ENCODE assay signal across 8 mouse cellular contexts in genomic region chr4:154986096-154986495, GRCm38 (mm10). TPM values are rescaled to one million over a fixed set of nuclear protein-coding genes. Genes with fewer than 3 reads are reported as not detected.
DNase-seq lines count a peak whose midpoint lies in the region; ATAC-seq and TF ChIP-seq lines count a peak whose summit lies in the region.

No protein-coding gene starts in this region.

- no peak for TF ChIP-seq POLR2A in embryonic fibroblast, embryonic 13.5 days (IDR thresholded peaks at IDR 0.05; ENCODE audit: low read depth, low read length)

- peak; percentile 38; the same call in 1 of the 2 replicates for TF ChIP-seq CTCF in embryonic fibroblast, embryonic 13.5 days (IDR thresholded peaks at IDR 0.05; ENCODE audit: borderline replicate concordance, insufficient read depth, low read length)

- no peaks in the 10 kb centered on the region for H3K4me1 ChIP-seq in embryonic fibroblast, embryonic 13.5 days (ENCODE audit: control insufficient read depth, insufficient read depth, low read length)
- peaks cover 6% of the 10 kb centered on the region for H3K4me1 ChIP-seq in heart, embryonic 11.5 days (ENCODE audit: control insufficient read depth, insufficient read depth, low read length)
- H3K4me1 ChIP-seq in kidney, embryonic 15.5 days: peaks cover 24% of the 10 kb centered on the region
- H3K4me1 ChIP-seq in neural tube, embryonic 11.5 days (ENCODE audit: control insufficient read depth, insufficient read depth, low read length): peaks cover 7% of the 10 kb centered on the region; the same call in 1 of the 2 replicates
- 0 out of 2 replicates have a peak, but pooled peaks cover 6% of the 10 kb centered on the region for H3K4me1 ChIP-seq in stomach, embryonic 16.5 days (ENCODE audit: control insufficient read depth, insufficient read depth, low read length)

- peaks cover 2% of the 10 kb centered on the region for H3K36me3 ChIP-seq in heart, embryonic 11.5 days (ENCODE audit: control insufficient read depth, insufficient read depth, low read length)
- peaks cover 3% of the 10 kb centered on the region for H3K36me3 ChIP-seq in kidney, embryonic 15.5 days
- peaks cover 2% of the 10 kb centered on the region; the same call in 1 of the 2 replicates for H3K36me3 ChIP-seq in neural tube, embryonic 11.5 days (ENCODE audit: control insufficient read depth, insufficient read depth, low read length)
- H3K36me3 ChIP-seq in stomach, embryonic 16.5 days (ENCODE audit: control insufficient read depth, insufficient read depth, low read length): no peaks in the 10 kb centered on the region

- H3K27ac ChIP-seq in embryonic fibroblast, embryonic 13.5 days (ENCODE audit: insufficient read depth, low read length): no peak overlapping the region
- no peak overlapping the region for H3K27ac ChIP-seq in heart, embryonic 11.5 days (ENCODE audit: low read depth, low read length)
- H3K27ac ChIP-seq in kidney, embryonic 15.5 days: no peak overlapping the region
- H3K27ac ChIP-seq in neural tube, embryonic 11.5 days (ENCODE audit: low read depth, low read length): no peak overlapping the region
- H3K27ac ChIP-seq in stomach, embryonic 16.5 days (ENCODE audit: low read length): no peak overlapping the region

- DNase-seq in 3T3-L1 (ENCODE audit: low read depth, low spot score) (peak; percentile 15), liver (peak; percentile 81)
- DNase-seq in adrenal gland, postnatal 14 days: peak; percentile 94
- peak; percentile 80 for DNase-seq in neural tube, embryonic 11.5 days (ENCODE audit: low spot score)

- no peaks in the 10 kb centered on the region for H3K9me3 ChIP-seq in heart, embryonic 11.5 days (replicated peaks; ENCODE audit: control insufficient read depth, low read length)
- H3K9me3 ChIP-seq in kidney, embryonic 15.5 days (replicated peaks): no peaks in the 10 kb centered on the region
- H3K9me3 ChIP-seq in neural tube, embryonic 11.5 days (ENCODE audit: control insufficient read depth, low read length): no peaks in the 10 kb centered on the region
- no peaks in the 10 kb centered on the region for H3K9me3 ChIP-seq in stomach, embryonic 16.5 days (replicated peaks; ENCODE audit: control insufficient read depth, low read length)

- peak overlapping the region; percentile 1; the same call in 1 of the 2 replicates for H3K9ac ChIP-seq in heart, embryonic 11.5 days (ENCODE audit: low read depth, low read length)
- H3K9ac ChIP-seq in kidney, embryonic 15.5 days: no peak overlapping the region
- H3K9ac ChIP-seq in neural tube, embryonic 11.5 days (ENCODE audit: low read length): peak overlapping the region; percentile 35; the same call in 1 of the 2 replicates
- H3K9ac ChIP-seq in stomach, embryonic 16.5 days (ENCODE audit: low read length): peak overlapping the region; percentile 47; the same call in 1 of the 2 replicates

- no peak for ATAC-seq in heart, embryonic 11.5 days (replicated peaks; ENCODE audit: insufficient number of reproducible peaks, low FRiP score, low TSS enrichment)
- no peak; the same call in 1 of the 2 replicates for ATAC-seq in kidney, embryonic 15.5 days (replicated peaks; ENCODE audit: low FRiP score)
- no peak; the same call in 1 of the 2 replicates for ATAC-seq in neural tube, embryonic 11.5 days (ENCODE audit: insufficient read depth, low FRiP score, low TSS enrichment)
- no peak for ATAC-seq in stomach, embryonic 16.5 days (ENCODE audit: insufficient read depth, low FRiP score)

- H3K4me3 ChIP-seq in embryonic fibroblast, embryonic 13.5 days (ENCODE audit: insufficient read depth, low read length): no peak overlapping the region
- 0 out of 2 replicates have a peak overlapping the region, but pooled peaks have one; percentile 2 for H3K4me3 ChIP-seq in heart, embryonic 11.5 days (ENCODE audit: low read depth, low read length)
- H3K4me3 ChIP-seq in kidney, embryonic 15.5 days (replicated peaks): 0 out of 2 replicates have a peak overlapping the region, but pooled peaks have one; percentile 6
- no peak overlapping the region for H3K4me3 ChIP-seq in neural tube, embryonic 11.5 days (ENCODE audit: low read depth, low read length)
- H3K4me3 ChIP-seq in stomach, embryonic 16.5 days (replicated peaks; ENCODE audit: low read length): no peak overlapping the region

- H3K27me3 ChIP-seq in heart, embryonic 11.5 days (ENCODE audit: control insufficient read depth, insufficient read depth, low read length): peaks cover 31% of the 10 kb centered on the region
- H3K27me3 ChIP-seq in kidney, embryonic 15.5 days: peaks cover 20% of the 10 kb centered on the region
- H3K27me3 ChIP-seq in neural tube, embryonic 11.5 days (ENCODE audit: control insufficient read depth, insufficient read depth, low read length): peaks cover 3% of the 10 kb centered on the region; the same call in 1 of the 2 replicates
- H3K27me3 ChIP-seq in stomach, embryonic 16.5 days (ENCODE audit: control insufficient read depth, insufficient read depth, low read length): no peaks in the 10 kb centered on the region

- peak overlapping the region; percentile 36 for H3K4me2 ChIP-seq in heart, embryonic 11.5 days
- H3K4me2 ChIP-seq in kidney, embryonic 15.5 days: peak overlapping the region; percentile 50
- H3K4me2 ChIP-seq in neural tube, embryonic 11.5 days (ENCODE audit: low read depth): peak overlapping the region; percentile 14; the same call in 1 of the 2 replicates
- H3K4me2 ChIP-seq in stomach, embryonic 16.5 days (ENCODE audit: low read depth, low read length): 0 out of 2 replicates have a peak overlapping the region, but pooled peaks have one; percentile 11

- 19% methylated on average over 17 of the region's 17 CpGs for WGBS in heart, embryonic 11.5 days (ENCODE audit: insufficient replicate concordance)
- 16% methylated on average over 16 of the region's 17 CpGs for WGBS in kidney, embryonic 15.5 days
- 24% methylated on average over 17 of the region's 17 CpGs for WGBS in neural tube, embryonic 11.5 days
- WGBS in stomach, embryonic 16.5 days: 19% methylated on average over 17 of the region's 17 CpGs

RNA-seq across cellular contexts. Expression of gene Pank4, which starts 22.2 kb away (rescaled TPM):
- total RNA-seq in adrenal gland, postnatal 14 days (2021): 27.9 and 30.2 TPM in 2 replicates
- 19.0 and 19.8 TPM in 2 replicates for polyA plus RNA-seq in embryonic fibroblast, embryonic 13.5 days (2011; ENCODE audit: insufficient read length, low read depth, missing spikeins)
- polyA plus RNA-seq in heart, embryonic 11.5 days (2014; fragmentation: Nextera tagmentation; extraction: Ambion mirVana): 40.6 and 45.0 TPM in 2 replicates
- 45.2 and 46.3 TPM in 2 replicates for polyA plus RNA-seq in kidney, embryonic 15.5 days (2015; fragmentation: Nextera tagmentation; extraction: Ambion mirVana)
- polyA plus RNA-seq in neural tube, embryonic 11.5 days (2014; fragmentation: Nextera tagmentation; extraction: Ambion mirVana): 36.1 and 38.2 TPM in 2 replicates
- 40.6 and 40.8 TPM in 2 replicates for polyA plus RNA-seq in stomach, embryonic 16.5 days (2015; fragmentation: Nextera tagmentation; extraction: Ambion mirVana)

RNA-seq across cellular contexts. Expression of gene Hes5, which starts 25.4 kb away (rescaled TPM):
- not detected in 2 replicates for total RNA-seq in adrenal gland, postnatal 14 days (2021)
- polyA plus RNA-seq in embryonic fibroblast, embryonic 13.5 days (2011; ENCODE audit: insufficient read length, low read depth, missing spikeins): not detected in 2 replicates
- 0.56 TPM in 1 of 2 replicates, not detected in the other for polyA plus RNA-seq in heart, embryonic 11.5 days (2014; fragmentation: Nextera tagmentation; extraction: Ambion mirVana)
- polyA plus RNA-seq in kidney, embryonic 15.5 days (2015; fragmentation: Nextera tagmentation; extraction: Ambion mirVana): 19.6 and 20.7 TPM in 2 replicates
- 191 and 218 TPM in 2 replicates for polyA plus RNA-seq in neural tube, embryonic 11.5 days (2014; fragmentation: Nextera tagmentation; extraction: Ambion mirVana)
- polyA plus RNA-seq in stomach, embryonic 16.5 days (2015; fragmentation: Nextera tagmentation; extraction: Ambion mirVana): 0.59 and 1.0 TPM in 2 replicates

RNA-seq across cellular contexts. Expression of gene Tnfrsf14, which starts 57.7 kb away (rescaled TPM):
- total RNA-seq in adrenal gland, postnatal 14 days (2021): 8.3 and 10.6 TPM in 2 replicates
- 4.8 and 17.6 TPM in 2 replicates for polyA plus RNA-seq in embryonic fibroblast, embryonic 13.5 days (2011; ENCODE audit: insufficient read length, low read depth, missing spikeins)
- polyA plus RNA-seq in heart, embryonic 11.5 days (2014; fragmentation: Nextera tagmentation; extraction: Ambion mirVana): 3.0 and 4.4 TPM in 2 replicates
- 1.7 TPM in 2 replicates for polyA plus RNA-seq in kidney, embryonic 15.5 days (2015; fragmentation: Nextera tagmentation; extraction: Ambion mirVana)
- 0.78 and 1.1 TPM in 2 replicates for polyA plus RNA-seq in neural tube, embryonic 11.5 days (2014; fragmentation: Nextera tagmentation; extraction: Ambion mirVana)
- polyA plus RNA-seq in stomach, embryonic 16.5 days (2015; fragmentation: Nextera tagmentation; extraction: Ambion mirVana): 4.3 and 4.6 TPM in 2 replicates

Comparison
In these comparisons a context has a peak if more than half of its experiments do, and no peak if none do; other contexts are left out.
1. DNase-seq: peak in every context shown above with its lines; median percentile 94 in adrenal gland, postnatal 14 days; 81 in liver; 80 in neural tube, embryonic 11.5 days; 15 in 3T3-L1.
2. H3K4me3 ChIP-seq: peak in heart, embryonic 11.5 days (single experiment) and kidney, embryonic 15.5 days (single experiment); none in embryonic fibroblast, embryonic 13.5 days (single experiment), neural tube, embryonic 11.5 days (single experiment) and stomach, embryonic 16.5 days (single experiment).
3. Peak in every context shown above with its lines, with median percentiles within 50 percentile points of each other: H3K4me2 ChIP-seq.